Mouse (Mus musculus) monocyte, adult 2 months (primary cell): ENCODE results near the gene Rtn2.

Experiments
- DNase-seq, 2 experiments: peaks; one replicate each; pipeline ENCODE4 v3.0.0; 2022; ENCODE audit warnings: low spot score in 2 of 2, low read depth in 1 of 2

Rtn2 gene

DNA sequence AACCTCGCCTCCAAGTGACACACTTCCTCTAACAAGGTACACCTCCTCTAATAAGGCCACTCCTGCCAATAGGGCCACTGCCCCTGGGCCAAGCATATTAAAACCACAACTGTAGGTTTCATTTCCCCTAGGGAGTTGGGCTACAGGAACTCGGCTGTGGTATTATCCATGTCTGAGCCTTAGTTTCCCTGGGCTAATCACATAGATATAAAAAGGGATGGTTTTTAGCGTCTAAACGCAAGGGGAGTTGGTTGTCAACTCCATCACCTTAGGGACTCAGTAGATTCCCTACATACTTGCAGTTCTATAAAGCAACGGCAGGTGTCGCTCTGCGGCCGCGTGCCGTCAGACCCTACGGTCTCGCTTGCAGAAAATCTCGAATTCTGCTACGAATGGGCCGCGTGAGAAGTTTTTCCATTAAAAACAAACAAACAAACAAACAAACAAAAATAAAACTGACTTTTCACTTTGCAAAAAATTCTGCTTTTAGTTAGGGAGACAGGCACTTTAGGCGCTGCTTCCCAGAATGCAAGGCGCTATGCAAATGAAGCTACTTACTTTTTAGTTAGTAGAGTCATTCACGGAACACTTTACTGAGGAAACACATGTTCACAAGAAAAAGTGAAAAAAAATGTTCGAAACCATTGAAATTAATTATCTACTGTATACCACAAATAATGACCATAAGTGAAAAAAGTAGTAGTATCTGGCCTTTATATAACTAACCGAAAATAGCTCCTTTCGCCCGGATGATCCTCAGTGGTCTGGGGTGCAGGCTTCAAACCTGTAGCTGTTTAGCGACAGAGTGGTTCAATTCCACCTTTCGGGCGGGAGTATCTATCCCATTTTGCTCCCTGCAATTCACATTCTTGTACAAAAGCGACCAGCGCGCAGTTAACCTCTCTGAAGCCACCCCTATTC, 18.3 kb downstream of the Rtn2 start:
- peak in 1 of 2 experiments; percentile 63 for DNase-seq

GRCm38 (mm10) chr7:19301461-19302263, 19.2 kb downstream of the Rtn2 start:
- DNase-seq: peak in 1 of 2 experiments; percentile 31

GRCm38 (mm10) chr7:19302264-19303045, 20.0 kb downstream of the Rtn2 start:
- no peak for DNase-seq

- no peak for DNase-seq
These were observed 20.6 kb downstream of the Rtn2 start for GRCm38 (mm10) chr7:19303046-19303305.

- DNase-seq: peak in 1 of 2 experiments; percentile 76
These were observed 21.3 kb downstream of the Rtn2 start for GRCm38 (mm10) chr7:19303770-19304169.

DNA sequence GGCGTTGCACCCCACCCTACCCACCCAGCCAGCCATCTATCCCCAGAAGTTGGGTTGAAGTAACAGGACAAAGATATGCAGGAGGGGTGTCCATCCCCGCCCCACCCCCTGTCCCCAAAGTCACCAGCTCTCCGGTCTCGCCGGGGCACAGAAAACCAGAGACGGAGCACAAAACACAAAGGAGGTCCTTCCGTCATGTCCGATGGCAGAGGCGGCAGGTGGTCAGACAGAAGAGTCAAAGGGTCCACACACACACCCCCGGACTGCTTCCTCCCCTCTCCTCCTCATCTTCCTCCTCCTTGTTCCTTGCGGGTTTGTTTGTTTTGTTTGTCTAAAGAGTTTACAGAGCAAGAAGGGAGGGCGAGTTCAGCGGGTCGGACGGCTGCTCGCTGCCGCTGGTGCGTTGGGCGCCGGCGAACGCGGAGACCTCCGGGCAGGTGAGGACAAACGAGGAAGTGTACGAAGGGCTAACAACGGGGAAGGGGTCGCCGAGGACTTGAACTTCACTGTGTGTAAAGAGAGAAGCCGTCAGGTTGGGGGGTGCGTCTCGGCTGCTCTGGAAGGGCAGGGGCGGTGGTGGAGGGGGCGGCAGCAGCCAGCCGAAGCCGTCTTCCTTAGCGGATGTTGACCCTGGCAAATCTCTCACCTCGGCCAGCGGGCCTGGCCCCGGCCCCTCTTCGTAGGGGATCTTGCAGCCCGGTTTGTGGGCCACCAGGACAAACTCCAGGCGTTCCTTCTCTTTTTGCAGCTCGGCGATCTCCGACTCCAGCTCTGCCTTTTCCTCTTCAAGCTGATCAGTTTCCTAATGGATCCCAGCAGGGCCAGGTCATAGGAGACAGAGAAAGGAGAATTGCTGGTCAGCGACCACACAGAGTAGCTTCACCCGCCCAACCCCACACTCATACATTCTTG, 22.3 kb downstream of the Rtn2 start:
- no peak for DNase-seq

DNA sequence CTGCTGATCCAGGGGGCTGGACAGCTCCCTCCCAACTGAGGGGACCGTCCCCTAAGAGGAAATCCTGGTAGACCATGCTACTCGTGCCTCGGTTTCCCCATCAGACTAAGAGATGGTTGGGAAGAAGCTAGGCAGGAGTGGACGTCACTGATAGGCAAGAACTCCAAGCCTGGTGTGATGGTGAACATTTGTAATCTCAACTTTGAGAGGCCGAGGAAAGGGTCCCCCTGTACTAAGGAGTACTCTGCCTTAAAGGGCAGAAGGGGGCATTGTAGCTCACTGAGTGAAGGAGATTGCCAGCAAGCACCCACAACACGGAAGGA, 22.9 kb downstream of the Rtn2 start:
- DNase-seq: no peak

- DNase-seq: no peak
These were observed 23.7 kb downstream of the Rtn2 start for GRCm38 (mm10) chr7:19305796-19306765.

GRCm38 (mm10) chr7:19306819-19307738, 24.7 kb downstream of the Rtn2 start:
- no peak for DNase-seq

GRCm38 (mm10) chr7:19307739-19308453, 25.5 kb downstream of the Rtn2 start:
- DNase-seq: no peak

DNA sequence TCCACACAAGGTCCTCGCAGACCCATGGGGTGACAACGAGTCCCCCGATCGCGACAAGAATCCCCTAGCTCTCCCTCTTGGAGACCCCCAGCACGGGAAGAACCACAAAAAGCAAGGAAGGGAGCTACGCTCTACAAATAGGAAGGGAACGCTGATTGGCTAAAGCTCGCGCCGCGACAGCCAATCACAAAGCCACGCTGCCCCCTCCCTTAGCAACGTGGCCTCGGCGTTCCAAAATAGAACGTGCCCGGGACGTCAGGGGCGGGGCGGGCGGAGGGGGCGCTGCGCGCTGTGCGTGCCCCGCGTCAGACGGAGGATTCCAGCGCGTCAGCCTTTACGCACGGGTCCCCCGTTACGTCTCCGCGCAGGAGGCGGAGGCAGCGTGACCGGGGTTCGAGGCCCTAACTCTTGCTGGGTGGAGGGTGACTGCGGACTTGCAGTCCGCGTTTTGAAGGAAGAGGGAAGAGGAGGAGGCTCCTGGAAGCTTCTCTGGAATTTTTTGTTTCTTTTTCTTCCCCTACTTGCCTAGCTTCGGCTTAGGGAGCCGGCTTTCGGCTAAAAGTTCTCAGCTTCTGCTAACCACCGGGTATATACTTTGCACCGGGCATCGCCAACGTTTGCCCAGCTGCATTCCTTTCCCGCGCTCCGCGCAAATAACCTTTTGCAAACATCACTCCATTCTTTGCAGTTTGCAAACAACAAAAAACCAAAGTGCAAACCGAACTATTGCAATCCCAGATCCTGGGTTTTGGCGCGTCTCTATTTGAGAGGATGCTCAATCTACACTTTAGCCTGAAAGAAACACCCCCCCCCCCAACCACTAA, 26.2 kb downstream of the Rtn2 start:
- peak in 1 of 2 experiments; percentile 87 for DNase-seq

DNA sequence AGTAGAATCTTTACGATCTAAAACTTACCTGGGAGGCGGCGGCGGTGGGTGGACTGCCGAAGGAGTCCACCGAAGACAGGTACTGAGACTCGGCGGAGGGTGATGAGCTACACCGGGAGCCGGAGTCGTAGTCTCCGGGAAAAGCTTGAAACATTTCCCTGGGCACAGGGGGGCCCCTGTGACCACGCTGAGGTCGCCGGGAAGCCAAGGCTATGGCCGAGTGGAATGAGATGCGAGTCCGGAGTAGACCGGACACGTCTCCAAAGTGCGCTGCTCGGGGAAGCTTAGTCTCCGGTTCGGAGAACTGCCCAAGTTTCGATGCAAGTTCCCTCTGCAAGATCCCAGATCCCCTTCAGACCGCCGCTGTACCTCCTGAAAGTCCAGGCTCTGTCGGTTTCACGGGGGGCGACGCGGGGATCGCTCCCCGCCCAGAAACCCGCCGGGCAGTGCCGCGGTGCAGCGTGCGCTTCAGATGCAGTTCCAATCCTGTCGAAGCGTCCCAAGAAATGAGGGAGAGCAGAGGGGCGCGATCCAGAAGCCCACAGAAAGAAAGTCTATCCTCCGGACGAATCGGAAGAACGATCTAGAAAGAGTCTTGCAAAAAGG, 27.0 kb downstream of the Rtn2 start:
- DNase-seq: peak in 1 of 2 experiments; percentile 12

- peak; percentile 90 to 93 for DNase-seq
These were observed 27.6 kb downstream of the Rtn2 start, which contains the start of gene Fosb for GRCm38 (mm10) chr7:19309884-19310641. Gene Fosb (minus strand): TSS chr7:19310051.

GRCm38 (mm10) chr7:19311991-19312390, 29.6 kb downstream of the Rtn2 start:
- DNase-seq: no peak

DNA sequence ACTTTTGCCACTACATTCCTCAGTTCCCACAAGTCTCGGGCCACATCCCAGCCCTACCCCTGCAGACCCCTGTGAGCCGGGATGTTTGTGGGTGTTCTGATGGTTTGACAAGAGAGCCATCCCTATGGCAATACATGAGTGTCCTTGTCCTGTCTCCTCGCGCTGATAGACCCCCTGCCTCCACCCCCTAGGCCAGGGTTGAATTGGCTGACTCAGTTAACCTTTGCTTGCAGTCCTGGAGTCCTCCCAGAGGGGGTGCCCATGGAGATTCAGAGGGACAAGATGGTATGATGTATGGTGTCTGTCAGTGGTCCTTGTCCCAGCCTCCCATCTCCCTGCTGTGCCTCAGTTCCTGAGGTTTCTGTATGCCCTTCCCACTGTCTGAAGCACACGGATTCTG, 31.6 kb downstream of the Rtn2 start:
- DNase-seq: no peak
